Mouse (Mus musculus) CH12.LX (cell line): Measurements from ENCODE around the gene Batf. TPM values are rescaled to one million over a fixed set of nuclear protein-coding genes. Genes with fewer than 3 reads are reported as not detected.

Experiments used
- DNase-seq: peaks from one replicate; pipeline ENCODE4 v3.0.0-alpha.2; 2013; ENCODE audit errors: extremely low read depth
- H3K27ac ChIP-seq: 2 replicates; pipeline ENCODE4 v1.5.1; 2012; ENCODE audit warnings: low read depth, mild to moderate bottlenecking, control low read depth, moderate library complexity; ENCODE audit not compliant: insufficient read depth
- H3K27me3 ChIP-seq: replicated peaks from 2 replicates; pipeline ENCODE3; 2012; ENCODE audit warnings: inconsistent platforms
- H3K36me3 ChIP-seq, 2 experiments: replicated peaks in 1 of 2; 2 replicates each; pipeline versions ENCODE3 to v1.6.1; 2012; ENCODE audit warnings: inconsistent platforms in 1 of 2, low read length in 1 of 2, mild to moderate bottlenecking in 1 of 2, mixed read lengths in 1 of 2, moderate library complexity in 1 of 2; ENCODE audit not compliant: control insufficient read depth in 1 of 2, insufficient read depth in 1 of 2
- H3K4me1 ChIP-seq, 2 experiments: 2 replicates each; pipeline ENCODE4 v1.6.1; 2012; ENCODE audit warnings: inconsistent platforms in 1 of 2, moderate library complexity in 1 of 2; ENCODE audit not compliant: insufficient read depth in 2 of 2, control insufficient read depth in 1 of 2
- H3K4me2 ChIP-seq: 2 replicates; pipeline ENCODE4 v1.6.1; 2012; ENCODE audit warnings: low read depth, mild to moderate bottlenecking, control low read depth; ENCODE audit not compliant: poor library complexity, insufficient read depth, severe bottlenecking
- H3K4me3 ChIP-seq, 3 experiments: fragments of 150-350 bp in 1 of 3; sonication (generic) in 1 of 3; replicated peaks in 1 of 3; 2 replicates each; pipeline versions ENCODE3 to v1.5.1; 2011 to 2012; ENCODE audit warnings: low read depth in 2 of 3, low read length in 2 of 3, mild to moderate bottlenecking in 2 of 3, moderate library complexity in 2 of 3, control low read depth in 1 of 3, improper control_type of control experiment in 1 of 3, inconsistent platforms in 1 of 3, mixed read lengths in 1 of 3; ENCODE audit not compliant: poor library complexity in 1 of 3
- H3K79me2 ChIP-seq: replicated peaks from 2 replicates; pipeline ENCODE4 v1.6.1; 2012; ENCODE audit warnings: mild to moderate bottlenecking, moderate library complexity; ENCODE audit not compliant: control insufficient read depth, poor library complexity, insufficient read depth, severe bottlenecking; ENCODE audit errors: extremely low read depth
- H3K9ac ChIP-seq: 2 replicates; pipeline ENCODE4 v1.6.1; 2012; ENCODE audit warnings: low read depth, mild to moderate bottlenecking, control low read depth, moderate library complexity; ENCODE audit not compliant: insufficient read depth
- H3K9me3 ChIP-seq: replicated peaks from 2 replicates; pipeline ENCODE3; 2012; ENCODE audit warnings: low read length, inconsistent platforms, mixed read lengths
- BHLHE40 ChIP-seq: IDR thresholded peaks from 2 replicates; pipeline ENCODE4 v1.6.1; 2011; ENCODE audit warnings: mild to moderate bottlenecking, low read depth, low read length, improper control_type of control experiment
- CHD1 ChIP-seq: IDR thresholded peaks from 2 replicates; pipeline ENCODE4 v1.6.1; 2012; ENCODE audit warnings: low read depth, low read length, improper control_type of control experiment, inconsistent platforms
- CHD2 ChIP-seq: IDR thresholded peaks from 2 replicates; pipeline ENCODE4 v1.6.1; 2011; ENCODE audit warnings: low read length, improper control_type of control experiment
- E2F4 ChIP-seq: IDR thresholded peaks from 2 replicates; pipeline ENCODE4 v1.6.1; 2011; ENCODE audit warnings: low read depth, low read length, improper control_type of control experiment; ENCODE audit not compliant: insufficient replicate concordance
- ELF1 ChIP-seq: IDR thresholded peaks from 2 replicates; pipeline ENCODE4 v1.6.1; 2014; ENCODE audit warnings: low read depth, mild to moderate bottlenecking, inconsistent platforms, low read length, improper control_type of control experiment
- EP300 ChIP-seq: IDR thresholded peaks from 2 replicates; pipeline ENCODE4 v1.6.1; 2011; ENCODE audit warnings: low read length, improper control_type of control experiment
- ETS1 ChIP-seq: conservative IDR thresholded peaks from 2 replicates; pipeline ENCODE4 v1.6.1; 2012; ENCODE audit warnings: low read depth, mild to moderate bottlenecking, inconsistent platforms, low read length, improper control_type of control experiment, moderate library complexity
- GABPA ChIP-seq: IDR thresholded peaks from 2 replicates; pipeline ENCODE4 v1.6.1; 2012; ENCODE audit warnings: low read depth, low read length, improper control_type of control experiment, inconsistent platforms; ENCODE audit not compliant: insufficient replicate concordance
- HCFC1 ChIP-seq: IDR thresholded peaks from 2 replicates; pipeline ENCODE4 v1.6.1; 2012; ENCODE audit warnings: low read depth, mild to moderate bottlenecking, inconsistent platforms, low read length, improper control_type of control experiment
- IRF4 ChIP-seq: IDR thresholded peaks from 2 replicates; pipeline ENCODE4 v1.6.1; 2014; ENCODE audit warnings: low read depth, mild to moderate bottlenecking, inconsistent platforms, low read length, improper control_type of control experiment
- JUN ChIP-seq: IDR thresholded peaks from 2 replicates; pipeline ENCODE4 v1.6.1; 2011; ENCODE audit warnings: low read depth, mild to moderate bottlenecking, low read length, improper control_type of control experiment, moderate library complexity; ENCODE audit not compliant: insufficient read depth
- JUND ChIP-seq: conservative IDR thresholded peaks from 2 replicates; pipeline ENCODE4 v1.6.1; 2011; ENCODE audit warnings: low read depth, low read length, improper control_type of control experiment
- KAT2A ChIP-seq: IDR thresholded peaks from 2 replicates; pipeline ENCODE4 v1.6.1; 2012; ENCODE audit warnings: low read length, improper control_type of control experiment, inconsistent platforms; ENCODE audit not compliant: insufficient replicate concordance
- MAFK ChIP-seq: IDR thresholded peaks from 2 replicates; pipeline ENCODE4 v1.6.1; 2011; ENCODE audit warnings: low read length, improper control_type of control experiment; ENCODE audit not compliant: insufficient replicate concordance
- MAX ChIP-seq: IDR thresholded peaks from 2 replicates; pipeline ENCODE4 v1.6.1; 2011; ENCODE audit warnings: low read length, improper control_type of control experiment
- MAZ ChIP-seq: IDR thresholded peaks from 2 replicates; pipeline ENCODE4 v1.6.1; 2012; ENCODE audit warnings: low read depth, mild to moderate bottlenecking, inconsistent platforms, low read length, improper control_type of control experiment, moderate library complexity
- MEF2A ChIP-seq: IDR thresholded peaks from 2 replicates; pipeline ENCODE4 v1.6.1; 2014; ENCODE audit warnings: low read depth, mild to moderate bottlenecking, inconsistent platforms, low read length, improper control_type of control experiment, borderline replicate concordance
- MXI1 ChIP-seq: IDR thresholded peaks from 2 replicates; pipeline ENCODE4 v1.6.1; 2011; ENCODE audit warnings: mild to moderate bottlenecking, low read depth, low read length, improper control_type of control experiment
- MYC ChIP-seq: IDR thresholded peaks from 2 replicates; pipeline ENCODE4 v1.6.1; 2011; ENCODE audit warnings: low read depth, mild to moderate bottlenecking, improper control_type of control experiment, low read length
- NRF1 ChIP-seq: IDR thresholded peaks from 2 replicates; pipeline ENCODE4 v1.6.1; 2014; ENCODE audit warnings: low read depth, mild to moderate bottlenecking, inconsistent platforms, low read length, improper control_type of control experiment, moderate library complexity
- PAX5 ChIP-seq: IDR thresholded peaks from 2 replicates; pipeline ENCODE4 v1.6.1; 2012; ENCODE audit warnings: low read length, inconsistent platforms, mixed read lengths
- POLR2A ChIP-seq: IDR thresholded peaks from 2 replicates; pipeline ENCODE4 v1.6.1; 2011; ENCODE audit warnings: low read depth, mild to moderate bottlenecking, improper control_type of control experiment, low read length
- POLR2AphosphoS2 ChIP-seq: IDR thresholded peaks from 2 replicates; pipeline ENCODE4 v1.6.1; 2011; ENCODE audit warnings: low read depth, low read length, improper control_type of control experiment
- RAD21 ChIP-seq: IDR thresholded peaks from 2 replicates; pipeline ENCODE4 v1.6.1; 2011; ENCODE audit warnings: low read depth, mild to moderate bottlenecking, low read length, improper control_type of control experiment, moderate library complexity
- RCOR1 ChIP-seq: conservative IDR thresholded peaks from 2 replicates; pipeline ENCODE4 v1.6.1; 2012; ENCODE audit warnings: low read depth, mild to moderate bottlenecking, inconsistent platforms, low read length, improper control_type of control experiment
- SIN3A ChIP-seq: IDR thresholded peaks from 2 replicates; pipeline ENCODE4 v1.6.1; 2012; ENCODE audit warnings: low read length, improper control_type of control experiment, inconsistent platforms
- SMC3 ChIP-seq: IDR thresholded peaks from 2 replicates; pipeline ENCODE4 v1.6.1; 2011; ENCODE audit warnings: low read depth, low read length, improper control_type of control experiment
- TBP ChIP-seq: conservative IDR thresholded peaks from 2 replicates; pipeline ENCODE4 v1.6.1; 2011; ENCODE audit warnings: low read depth, low read length, improper control_type of control experiment
- TCF12 ChIP-seq: IDR thresholded peaks from 2 replicates; pipeline ENCODE4 v1.6.1; 2014; ENCODE audit warnings: low read depth, mild to moderate bottlenecking, inconsistent platforms, low read length, improper control_type of control experiment
- UBTF ChIP-seq: IDR thresholded peaks from 2 replicates; pipeline ENCODE4 v1.6.1; 2012; ENCODE audit warnings: low read depth, mild to moderate bottlenecking, inconsistent platforms, low read length, improper control_type of control experiment, moderate library complexity
- USF1 ChIP-seq: IDR thresholded peaks from 2 replicates; pipeline ENCODE4 v1.6.1; 2014; ENCODE audit warnings: low read depth, mild to moderate bottlenecking, inconsistent platforms, low read length, improper control_type of control experiment
- USF2 ChIP-seq: conservative IDR thresholded peaks from 2 replicates; pipeline ENCODE4 v1.6.1; 2011; ENCODE audit warnings: low read depth, low read length, improper control_type of control experiment
- ZC3H11A ChIP-seq: IDR thresholded peaks from 2 replicates; pipeline ENCODE4 v1.6.1; 2012; ENCODE audit warnings: low read depth, mild to moderate bottlenecking, inconsistent platforms, low read length, improper control_type of control experiment
- ZKSCAN1 ChIP-seq: IDR thresholded peaks from 2 replicates; pipeline ENCODE4 v1.6.1; 2012; ENCODE audit warnings: low read depth, inconsistent platforms, low read length, improper control_type of control experiment, borderline replicate concordance
- ZMIZ1 ChIP-seq: IDR thresholded peaks from 2 replicates; pipeline ENCODE4 v1.6.1; 2012; ENCODE audit warnings: low read depth, mild to moderate bottlenecking, inconsistent platforms, low read length, improper control_type of control experiment
- dilution Hi-C: fragments of 300-500 bp; cut with MboI; formaldehyde crosslinking; loops from 2 replicates; pipeline ENCODE4 v1.14.3; 2020; ENCODE audit warnings: low sequenced_read_pairs; ENCODE audit not compliant: extremely low pct_unique_long_range_greater_than_20kb, extremely low pct_ligation_motif_present
- in situ Hi-C: fragments of 300-500 bp; cut with MboI; formaldehyde crosslinking; loops from 3 replicates; pipeline ENCODE4 v1.14.3; 2019; ENCODE audit warnings: low sequenced_read_pairs, low pct_ligation_motif_present, low pct_unique_long_range_greater_than_20kb, mixed read lengths
- polyA plus RNA-seq: library from polyadenylated mRNA; unstranded; fragments of >175 nt; gene quantifications from 2 replicates; pipeline ENCODE4 v1.2.1, GENCODE M21; 2012; ENCODE audit warnings: low read depth; ENCODE audit not compliant: insufficient read length
- total RNA-seq, 2 experiments: library from RNA; depleted of rRNA; stranded (reverse); fragments of 300-350 nt in 1 of 2; fragments of >200 nt in 1 of 2; gene quantifications; 2 replicates each; pipeline ENCODE4 v1.2.3; 2012 to 2014

The Batf gene
- total and polyA plus RNA-seq, 3 experiments: 89.2 to 137 (median 128) TPM

DNA sequence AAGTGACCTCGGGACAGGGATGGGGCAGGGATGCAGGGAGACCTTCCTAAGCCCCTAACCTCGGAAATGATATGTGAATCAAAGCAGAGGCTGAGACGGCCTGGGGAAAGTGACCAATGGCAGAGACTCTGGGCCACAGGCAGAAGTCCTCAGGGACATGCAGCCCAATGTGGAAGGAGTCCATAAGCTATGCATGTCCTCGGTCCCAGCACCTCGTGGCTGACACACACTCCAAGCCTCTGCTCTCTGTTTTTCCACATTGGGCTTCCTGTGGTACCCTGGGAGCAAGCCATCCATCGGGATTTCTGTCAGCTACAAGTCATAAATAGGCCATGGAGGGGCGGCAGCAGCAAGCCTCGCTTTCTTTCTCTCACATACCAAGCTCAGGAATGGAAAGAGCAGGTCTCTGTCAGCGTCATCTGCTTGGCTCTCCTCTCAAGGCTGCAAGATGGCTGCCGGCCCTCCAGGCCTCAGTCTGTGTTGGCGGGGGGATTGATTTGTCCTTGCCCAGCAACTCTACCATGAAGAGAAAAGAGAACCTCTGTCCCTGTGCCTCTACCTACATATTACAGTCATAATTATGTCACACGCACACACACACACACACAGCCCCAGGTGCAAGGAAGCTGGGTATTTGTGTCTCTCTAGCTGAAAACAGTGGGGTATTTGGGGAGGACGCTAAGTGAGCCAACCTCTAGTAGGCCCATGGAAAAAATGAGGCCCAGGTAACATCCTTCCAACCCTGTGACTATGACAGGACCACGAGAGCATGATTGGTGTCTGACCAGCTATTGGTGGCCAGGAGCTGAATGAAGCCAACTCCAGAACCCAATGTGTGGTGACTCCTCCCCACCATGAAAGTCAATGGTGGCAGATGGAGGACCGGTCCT, 15.9 kb downstream of the Batf start (continued):
- TF ChIP-seq JUN: no peak

DNA sequence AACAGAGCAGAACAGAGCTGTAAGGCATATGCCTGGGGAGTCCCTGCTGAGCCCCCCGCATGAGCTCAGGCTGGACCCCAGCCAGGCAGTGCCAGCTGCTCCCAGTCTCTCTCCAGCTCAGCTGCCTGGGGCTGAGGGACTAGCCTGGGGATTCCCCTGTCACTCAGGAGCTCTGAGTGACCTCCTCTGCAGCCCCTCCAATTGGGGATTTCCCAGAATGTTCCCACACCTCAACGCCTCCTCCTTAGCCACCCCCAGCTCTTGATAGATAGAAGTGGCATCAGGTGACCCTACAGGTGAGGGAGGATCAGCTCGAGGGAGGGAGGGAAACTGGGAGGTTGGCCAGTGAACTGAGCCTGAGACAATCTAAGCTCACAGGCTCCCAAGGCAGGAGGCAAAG, 17.0 kb downstream of the Batf start:
- Histone ChIP-seq H3K27me3 (no peaks in the 10 kb centered on the region), H3K4me3 (no peak overlapping the region), H3K27ac (peak overlapping the region; percentile 99), H3K79me2 (peaks cover 3% of the 10 kb centered on the region; the same call in 1 of the 2 replicates), H3K9me3 (no peaks in the 10 kb centered on the region), H3K9ac (no peak overlapping the region), H3K4me1 (peaks cover 39 to 89% of the 10 kb centered on the region in 2 experiments), H3K4me2 (peak overlapping the region; percentile 34), H3K36me3 (peaks cover 23 to 57% of the 10 kb centered on the region in 2 experiments)
- dilution Hi-C loops: no loop called here
- in situ Hi-C loops: no loop called here
- peak; percentile 70 for DNase-seq
- TF ChIP-seq TCF12: peak; percentile 93
- no peak for TF ChIP-seq HCFC1
- TF ChIP-seq IRF4: peak; percentile 79; the same call in 1 of the 2 replicates
- TF ChIP-seq UBTF: no peak
- TF ChIP-seq ZMIZ1: no peak
- TF ChIP-seq GABPA: no peak
- TF ChIP-seq POLR2AphosphoS2: no peak
- peak; percentile 15; the same call in 1 of the 2 replicates for TF ChIP-seq POLR2A
- TF ChIP-seq RAD21: no peak
- TF ChIP-seq JUN: no peak
- no peak for TF ChIP-seq ZKSCAN1
- TF ChIP-seq NRF1: no peak
- peak; percentile 86 for TF ChIP-seq EP300
- TF ChIP-seq PAX5: no peak
- no peak for TF ChIP-seq SMC3
- no peak for TF ChIP-seq ZC3H11A
- peak; percentile 66 for TF ChIP-seq USF1
- TF ChIP-seq MAX: peak; percentile 45; the same call in 1 of the 2 replicates
- peak; percentile 80 for TF ChIP-seq SIN3A
- no peak for TF ChIP-seq JUND
- TF ChIP-seq MAZ: peak; percentile 96
- TF ChIP-seq MAFK: no peak; the same call in 1 of the 2 replicates
- TF ChIP-seq BHLHE40: peak; percentile 88
- TF ChIP-seq USF2: 0 out of 2 replicates have a peak, but pooled peaks have one; percentile 6
- no peak for TF ChIP-seq TBP
- no peak; the same call in 1 of the 2 replicates for TF ChIP-seq MYC
- peak; percentile 38; the same call in 1 of the 2 replicates for TF ChIP-seq CHD2
- peak; percentile 68; the same call in 1 of the 2 replicates for TF ChIP-seq MEF2A
- TF ChIP-seq RCOR1: peak; percentile 83
- TF ChIP-seq ETS1: peak; percentile 92
- TF ChIP-seq MXI1: peak; percentile 61; the same call in 1 of the 2 replicates
- TF ChIP-seq E2F4: no peak
- peak; percentile 10; the same call in 1 of the 2 replicates for TF ChIP-seq ELF1
- no peak for TF ChIP-seq CHD1
- no peak for TF ChIP-seq KAT2A
